Mouse (Mus musculus): ENCODE data around the gene Cnn1. TPM values are rescaled to one million over a fixed set of nuclear protein-coding genes. Genes with fewer than 3 reads are reported as not detected.

The Cnn1 gene
- polyA plus RNA-seq, 1 experiment from 2014 or later: 1.2 TPM

DNA sequence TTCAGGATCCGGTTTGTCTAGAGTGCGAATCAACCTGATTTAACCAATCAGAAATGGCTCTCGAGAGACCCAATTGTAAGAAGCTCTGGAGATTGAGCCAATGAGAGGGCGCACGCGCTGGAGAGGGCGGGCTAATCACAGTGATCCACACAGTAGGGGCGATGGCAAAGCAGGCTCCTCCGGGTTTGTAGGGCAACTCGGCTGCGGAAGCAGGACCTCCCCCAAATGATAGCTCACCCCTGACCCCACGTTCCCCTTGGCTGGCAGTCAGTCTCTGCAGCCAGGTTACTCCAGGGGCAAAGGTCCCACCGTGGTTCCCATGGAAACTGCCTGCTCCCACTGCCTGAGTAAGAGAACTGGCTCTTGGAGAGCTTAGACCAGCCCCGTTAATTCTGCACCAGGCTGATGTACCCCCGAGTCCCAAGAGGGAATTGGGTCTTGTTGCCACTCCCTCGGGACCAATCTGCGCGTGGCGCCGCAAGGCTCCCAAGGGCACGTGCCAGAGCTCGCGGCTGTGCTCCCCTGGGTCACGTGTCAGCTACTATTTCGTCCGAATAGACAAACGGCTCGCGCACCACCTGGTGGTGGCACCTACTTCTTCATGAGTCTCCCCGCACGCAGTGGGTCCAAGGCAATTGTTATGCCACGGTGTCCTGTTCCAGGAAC is 44.5 kb upstream of the Cnn1 start:
- no peak overlapping the region for H3K9ac ChIP-seq (ENCODE audit: low read length)
- peaks cover 14% of the 10 kb centered on the region; the same call in 1 of the 2 replicates for H3K27me3 ChIP-seq (ENCODE audit: control insufficient read depth, insufficient read depth, low read length)
- DNase-seq (ENCODE audit: low spot score): peak; percentile 86
- H3K9me3 ChIP-seq (ENCODE audit: control insufficient read depth, low read length): no peaks in the 10 kb centered on the region
- H3K4me1 ChIP-seq (replicated peaks; ENCODE audit: control insufficient read depth, insufficient read depth, low read length): peaks cover 6% of the 10 kb centered on the region; the same call in 1 of the 2 replicates
- H3K4me3 ChIP-seq (ENCODE audit: low read depth, low read length): no peak overlapping the region
- peak; percentile 28 for ATAC-seq (replicated peaks; ENCODE audit: low FRiP score)
- H3K27ac ChIP-seq (ENCODE audit: low read depth, low read length): no peak overlapping the region
- 3% methylated on average over 32 of the region's 32 CpGs for WGBS
- peak overlapping the region; percentile 40 for H3K4me2 ChIP-seq (ENCODE audit: low read depth, low read length, severe bottlenecking)
- peaks cover 7% of the 10 kb centered on the region; the same call in 1 of the 2 replicates for H3K36me3 ChIP-seq (ENCODE audit: control insufficient read depth, insufficient read depth, low read length)

DNA sequence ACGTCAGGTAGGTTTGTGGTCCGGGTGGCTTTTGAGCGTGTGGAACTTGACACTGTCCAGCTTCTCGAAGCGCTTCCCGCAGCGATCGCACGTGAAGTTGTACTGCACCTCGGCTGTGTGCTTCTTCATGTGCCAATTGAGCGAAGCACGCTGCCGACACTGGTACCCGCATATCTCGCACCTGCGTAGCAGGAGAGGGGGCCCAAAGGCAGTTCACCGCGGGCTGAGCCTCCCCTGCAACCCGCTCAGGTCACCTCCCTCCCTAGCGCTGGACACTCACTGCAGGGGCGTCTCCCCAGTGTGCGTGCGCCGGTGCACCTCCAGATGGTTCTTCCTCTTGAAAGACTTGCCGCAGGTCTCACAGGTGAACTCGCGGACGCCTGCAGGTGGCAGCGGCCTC is 43.3 kb upstream of the Cnn1 start:
- DNase-seq (ENCODE audit: low spot score) (no peak), ATAC-seq (replicated peaks; ENCODE audit: low FRiP score) (no peak)
- Histone ChIP-seq H3K27me3 (ENCODE audit: control insufficient read depth, insufficient read depth, low read length) (peaks cover 14% of the 10 kb centered on the region; the same call in 1 of the 2 replicates), H3K9ac (ENCODE audit: low read length) (no peak overlapping the region), H3K9me3 (ENCODE audit: control insufficient read depth, low read length) (no peaks in the 10 kb centered on the region), H3K27ac (ENCODE audit: low read depth, low read length) (no peak overlapping the region), H3K36me3 (ENCODE audit: control insufficient read depth, insufficient read depth, low read length) (peaks cover 7% of the 10 kb centered on the region; the same call in 1 of the 2 replicates), H3K4me3 (ENCODE audit: low read depth, low read length) (no peak overlapping the region), H3K4me1 (replicated peaks; ENCODE audit: control insufficient read depth, insufficient read depth, low read length) (no peaks in the 10 kb centered on the region), H3K4me2 (ENCODE audit: low read depth, low read length, severe bottlenecking) (no peak overlapping the region)
- WGBS: 36% methylated on average over 29 of the region's 29 CpGs

- ATAC-seq (replicated peaks; ENCODE audit: low FRiP score) (no peak), DNase-seq (ENCODE audit: low spot score) (no peak)
- WGBS: 77% methylated on average over 9 of the region's 9 CpGs
- Histone ChIP-seq H3K27me3 (ENCODE audit: control insufficient read depth, insufficient read depth, low read length) (peaks cover 13% of the 10 kb centered on the region; the same call in 1 of the 2 replicates), H3K4me3 (ENCODE audit: low read depth, low read length) (no peak overlapping the region), H3K27ac (ENCODE audit: low read depth, low read length) (no peak overlapping the region), H3K9ac (ENCODE audit: low read length) (no peak overlapping the region), H3K4me1 (replicated peaks; ENCODE audit: control insufficient read depth, insufficient read depth, low read length) (no peaks in the 10 kb centered on the region), H3K36me3 (ENCODE audit: control insufficient read depth, insufficient read depth, low read length) (peaks cover 7% of the 10 kb centered on the region; the same call in 1 of the 2 replicates), H3K9me3 (ENCODE audit: control insufficient read depth, low read length) (no peaks in the 10 kb centered on the region), H3K4me2 (ENCODE audit: low read depth, low read length, severe bottlenecking) (no peak overlapping the region)
These were observed 42.6 kb upstream of the Cnn1 start for GRCm38 (mm10) chr9:22056303-22056910.

GRCm38 (mm10) chr9:22057031-22057517 is 41.9 kb upstream of the Cnn1 start:
- no peak overlapping the region for H3K4me3 ChIP-seq (ENCODE audit: low read depth, low read length)
- DNase-seq (ENCODE audit: low spot score) (no peak), ATAC-seq (replicated peaks; ENCODE audit: low FRiP score) (no peak)
- H3K36me3 ChIP-seq (ENCODE audit: control insufficient read depth, insufficient read depth, low read length): peaks cover 7% of the 10 kb centered on the region; the same call in 1 of the 2 replicates
- no peaks in the 10 kb centered on the region for H3K4me1 ChIP-seq (replicated peaks; ENCODE audit: control insufficient read depth, insufficient read depth, low read length)
- no peak overlapping the region for H3K9ac ChIP-seq (ENCODE audit: low read length)
- H3K4me2 ChIP-seq (ENCODE audit: low read depth, low read length, severe bottlenecking): no peak overlapping the region
- no peak overlapping the region for H3K27ac ChIP-seq (ENCODE audit: low read depth, low read length)
- H3K9me3 ChIP-seq (ENCODE audit: control insufficient read depth, low read length): no peaks in the 10 kb centered on the region
- WGBS: 94% methylated on average over 9 of the region's 9 CpGs
- peaks cover 8% of the 10 kb centered on the region; the same call in 1 of the 2 replicates for H3K27me3 ChIP-seq (ENCODE audit: control insufficient read depth, insufficient read depth, low read length)

DNA sequence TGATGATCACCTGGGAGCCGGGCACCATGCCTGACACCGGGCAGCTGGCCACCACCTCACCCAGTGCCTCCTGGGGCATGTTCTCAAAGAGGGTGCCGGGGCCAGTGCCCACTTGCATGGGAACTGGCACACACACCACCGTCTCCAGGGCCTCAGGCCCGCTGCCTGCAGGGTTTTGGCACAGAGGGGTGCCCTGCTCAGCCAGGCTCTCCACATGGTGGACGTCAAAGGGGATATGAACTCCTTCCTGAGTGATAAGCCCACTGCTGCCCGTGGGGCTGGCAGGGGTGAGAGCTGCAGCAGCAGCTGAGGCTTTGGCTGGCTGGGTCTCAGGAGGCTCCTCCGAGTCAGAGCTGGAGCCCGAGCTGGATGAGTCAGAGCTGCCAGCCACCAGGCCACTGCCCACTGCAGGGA is 41.0 kb upstream of the Cnn1 start:
- peaks cover 3% of the 10 kb centered on the region; the same call in 1 of the 2 replicates for H3K27me3 ChIP-seq (ENCODE audit: control insufficient read depth, insufficient read depth, low read length)
- no peak overlapping the region for H3K27ac ChIP-seq (ENCODE audit: low read depth, low read length)
- no peaks in the 10 kb centered on the region for H3K4me1 ChIP-seq (replicated peaks; ENCODE audit: control insufficient read depth, insufficient read depth, low read length)
- 90% methylated on average over 9 of the region's 9 CpGs for WGBS
- H3K4me2 ChIP-seq (ENCODE audit: low read depth, low read length, severe bottlenecking): no peak overlapping the region
- no peak for ATAC-seq (replicated peaks; ENCODE audit: low FRiP score)
- no peak for DNase-seq (ENCODE audit: low spot score)
- no peak overlapping the region for H3K4me3 ChIP-seq (ENCODE audit: low read depth, low read length)
- peaks cover 7% of the 10 kb centered on the region; the same call in 1 of the 2 replicates for H3K36me3 ChIP-seq (ENCODE audit: control insufficient read depth, insufficient read depth, low read length)
- no peak overlapping the region for H3K9ac ChIP-seq (ENCODE audit: low read length)
- H3K9me3 ChIP-seq (ENCODE audit: control insufficient read depth, low read length): no peaks in the 10 kb centered on the region

DNA sequence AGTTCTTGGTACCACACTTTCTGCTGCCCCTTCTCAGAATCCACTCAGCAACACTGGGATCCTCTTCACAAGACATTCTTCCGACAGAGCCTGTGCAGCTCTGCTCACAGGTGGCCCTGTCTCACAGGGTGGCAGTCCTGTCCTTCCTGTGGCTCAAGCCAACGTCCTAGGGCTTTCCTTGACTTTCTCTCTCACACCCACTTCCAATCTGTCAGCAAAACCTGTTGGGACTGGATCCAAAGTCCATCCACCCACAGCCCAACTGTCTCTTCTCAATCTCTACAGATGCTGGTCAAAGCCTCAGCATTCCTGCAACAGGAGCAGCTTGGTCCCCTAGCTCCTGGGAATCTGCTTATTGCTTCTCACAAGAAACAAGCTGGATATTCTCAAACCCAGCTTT is 37.7 kb upstream of the Cnn1 start:
- peaks cover 19% of the 10 kb centered on the region for H3K36me3 ChIP-seq (ENCODE audit: control insufficient read depth, insufficient read depth, low read length)
- no peak overlapping the region for H3K4me2 ChIP-seq (ENCODE audit: low read depth, low read length, severe bottlenecking)
- no peak overlapping the region for H3K9ac ChIP-seq (ENCODE audit: low read length)
- no peaks in the 10 kb centered on the region for H3K9me3 ChIP-seq (ENCODE audit: control insufficient read depth, low read length)
- no peaks in the 10 kb centered on the region for H3K4me1 ChIP-seq (replicated peaks; ENCODE audit: control insufficient read depth, insufficient read depth, low read length)
- DNase-seq (ENCODE audit: low spot score) (no peak), ATAC-seq (replicated peaks; ENCODE audit: low FRiP score) (no peak)
- WGBS: 88% methylated on average over 2 of the region's 2 CpGs
- H3K27ac ChIP-seq (ENCODE audit: low read depth, low read length): no peak overlapping the region
- no peak overlapping the region for H3K4me3 ChIP-seq (ENCODE audit: low read depth, low read length)
- no peaks in the 10 kb centered on the region for H3K27me3 ChIP-seq (ENCODE audit: control insufficient read depth, insufficient read depth, low read length)

GRCm38 (mm10) chr9:22064341-22064740 is 34.7 kb upstream of the Cnn1 start:
- no peaks in the 10 kb centered on the region for H3K9me3 ChIP-seq (ENCODE audit: control insufficient read depth, low read length)
- no peaks in the 10 kb centered on the region for H3K4me1 ChIP-seq (replicated peaks; ENCODE audit: control insufficient read depth, insufficient read depth, low read length)
- no peaks in the 10 kb centered on the region for H3K27me3 ChIP-seq (ENCODE audit: control insufficient read depth, insufficient read depth, low read length)
- no peak overlapping the region for H3K9ac ChIP-seq (ENCODE audit: low read length)
- no peak for ATAC-seq (replicated peaks; ENCODE audit: low FRiP score)
- WGBS: 87% methylated on average over 3 of the region's 3 CpGs
- no peak overlapping the region for H3K4me2 ChIP-seq (ENCODE audit: low read depth, low read length, severe bottlenecking)
- no peak overlapping the region for H3K27ac ChIP-seq (ENCODE audit: low read depth, low read length)
- DNase-seq (ENCODE audit: low spot score): no peak
- H3K36me3 ChIP-seq (ENCODE audit: control insufficient read depth, insufficient read depth, low read length): peaks cover 12% of the 10 kb centered on the region
- H3K4me3 ChIP-seq (ENCODE audit: low read depth, low read length): no peak overlapping the region

- peaks cover 12% of the 10 kb centered on the region for H3K36me3 ChIP-seq (ENCODE audit: control insufficient read depth, insufficient read depth, low read length)
- H3K4me3 ChIP-seq (ENCODE audit: low read depth, low read length): no peak overlapping the region
- DNase-seq (ENCODE audit: low spot score): no peak
- WGBS: 97% methylated on average over 11 of the region's 11 CpGs
- H3K4me2 ChIP-seq (ENCODE audit: low read depth, low read length, severe bottlenecking): no peak overlapping the region
- ATAC-seq (replicated peaks; ENCODE audit: low FRiP score): no peak
- H3K9ac ChIP-seq (ENCODE audit: low read length): no peak overlapping the region
- no peak overlapping the region for H3K27ac ChIP-seq (ENCODE audit: low read depth, low read length)
- peaks cover 4% of the 10 kb centered on the region; the same call in 1 of the 2 replicates for H3K4me1 ChIP-seq (replicated peaks; ENCODE audit: control insufficient read depth, insufficient read depth, low read length)
- no peaks in the 10 kb centered on the region for H3K27me3 ChIP-seq (ENCODE audit: control insufficient read depth, insufficient read depth, low read length)
- no peaks in the 10 kb centered on the region for H3K9me3 ChIP-seq (ENCODE audit: control insufficient read depth, low read length)
These were observed 33.4 kb upstream of the Cnn1 start for GRCm38 (mm10) chr9:22065642-22066041.

All from forebrain, embryonic 11.5 days (tissue).